Mouse (Mus musculus) megakaryocyte, embryonic 14.5 days (primary cell): Measurements from ENCODE around the gene Rin2.
"Not testable (repeated sequence)": the region's sequence is repeated elsewhere in the genome, so short reads cannot be mapped to it uniquely, and the experiment has no call there.

Source experiments
- FLI1 ChIP-seq: IDR thresholded peaks from 2 replicates; pipeline ENCODE4 v1.6.1; 2012; ENCODE audit warnings: low read length, inconsistent platforms, mixed read lengths
- GATA1 ChIP-seq: IDR thresholded peaks from 3 replicates; pipeline ENCODE4 v1.6.1; 2012; ENCODE audit warnings: mixed read lengths, low read length, inconsistent platforms, borderline replicate concordance

- TF ChIP-seq GATA1, FLI1: not testable (repeated sequence)
These were observed 230.9 kb downstream of the Rin2 start for GRCm38 (mm10) chr2:145905884-145906283.
